Mouse (Mus musculus): ENCODE results near the gene Gdpd5. TPM values are rescaled to one million over a fixed set of nuclear protein-coding genes. Genes with fewer than 3 reads are reported as not detected.

Gdpd5 gene
- polyA plus RNA-seq, 1 experiment from 2014 or later: 11.2 TPM

- H3K4me2 ChIP-seq: no peak overlapping the region
- H3K4me1 ChIP-seq (replicated peaks): peaks cover 18% of the 10 kb centered on the region
- H3K36me3 ChIP-seq: peaks cover 88% of the 10 kb centered on the region
- WGBS: 87% methylated on average over 2 of the region's 2 CpGs
- H3K27me3 ChIP-seq: no peaks in the 10 kb centered on the region
- no peak overlapping the region for H3K4me3 ChIP-seq (replicated peaks)
- H3K9me3 ChIP-seq: no peaks in the 10 kb centered on the region
- no peak overlapping the region for H3K9ac ChIP-seq (replicated peaks)
- H3K27ac ChIP-seq: no peak overlapping the region
- ATAC-seq (ENCODE audit: insufficient number of reproducible peaks, insufficient read depth, low FRiP score, low TSS enrichment, low read depth): no peak
Observed at GRCm38 (mm10) chr7:99475562-99475911, 94.3 kb downstream of the Gdpd5 start.

GRCm38 (mm10) chr7:99476558-99477114, 95.4 kb downstream of the Gdpd5 start:
- Histone ChIP-seq H3K27ac (no peak overlapping the region; the same call in 1 of the 2 replicates), H3K27me3 (no peaks in the 10 kb centered on the region), H3K9ac (replicated peaks) (no peak overlapping the region), H3K4me1 (replicated peaks) (peaks cover 29% of the 10 kb centered on the region), H3K4me3 (replicated peaks) (no peak overlapping the region), H3K36me3 (peaks cover 96% of the 10 kb centered on the region), H3K9me3 (no peaks in the 10 kb centered on the region), H3K4me2 (no peak overlapping the region)
- ATAC-seq (ENCODE audit: insufficient number of reproducible peaks, insufficient read depth, low FRiP score, low TSS enrichment, low read depth): no peak
- WGBS: 43% methylated on average over 3 of the region's 3 CpGs

GRCm38 (mm10) chr7:99477235-99477634, 96.0 kb downstream of the Gdpd5 start:
- Histone ChIP-seq H3K9ac (replicated peaks) (no peak overlapping the region), H3K4me2 (no peak overlapping the region), H3K4me3 (replicated peaks) (no peak overlapping the region), H3K27ac (no peak overlapping the region), H3K4me1 (replicated peaks) (peaks cover 35% of the 10 kb centered on the region), H3K9me3 (no peaks in the 10 kb centered on the region), H3K36me3 (peaks cover 96% of the 10 kb centered on the region), H3K27me3 (no peaks in the 10 kb centered on the region)
- no peak for ATAC-seq (ENCODE audit: insufficient number of reproducible peaks, insufficient read depth, low FRiP score, low TSS enrichment, low read depth)
- WGBS: 92% methylated on average over 5 of the region's 5 CpGs

GRCm38 (mm10) chr7:99482637-99483036, 101.4 kb downstream of the Gdpd5 start:
- Histone ChIP-seq H3K36me3 (peaks cover 49% of the 10 kb centered on the region), H3K9me3 (no peaks in the 10 kb centered on the region), H3K27me3 (no peaks in the 10 kb centered on the region), H3K9ac (replicated peaks) (peak overlapping the region; percentile 96), H3K4me2 (peak overlapping the region; percentile 93), H3K4me1 (replicated peaks) (peaks cover 38% of the 10 kb centered on the region), H3K4me3 (replicated peaks) (peak overlapping the region; percentile 88), H3K27ac (peak overlapping the region; percentile 90)
- WGBS: 6% methylated on average over 6 of the region's 6 CpGs
- ATAC-seq (ENCODE audit: insufficient number of reproducible peaks, insufficient read depth, low FRiP score, low TSS enrichment, low read depth): no peak

GRCm38 (mm10) chr7:99483271-99483923, 102.2 kb downstream of the Gdpd5 start, which contains the start of gene Rps3:
Rps3 (minus strand) TSS chr7:99483738.
- H3K36me3 ChIP-seq: peaks cover 41% of the 10 kb centered on the region
- H3K27ac ChIP-seq: peak within 1 kb of the TSS; percentile 90
- no peaks in the 10 kb centered on the region for H3K27me3 ChIP-seq
- peaks cover 38% of the 10 kb centered on the region for H3K4me1 ChIP-seq (replicated peaks)
- WGBS: under 1% methylated on average over 45 of the region's 45 CpGs
- H3K4me3 ChIP-seq (replicated peaks): peak within 1 kb of the TSS; percentile 88
- peak within 1 kb of the TSS; percentile 96 for H3K9ac ChIP-seq (replicated peaks)
- no peaks in the 10 kb centered on the region for H3K9me3 ChIP-seq
- ATAC-seq (ENCODE audit: insufficient number of reproducible peaks, insufficient read depth, low FRiP score, low TSS enrichment, low read depth): peak; percentile 96
- H3K4me2 ChIP-seq: peak within 1 kb of the TSS; percentile 93

GRCm38 (mm10) chr7:99483924-99484319, 102.7 kb downstream of the Gdpd5 start:
- peak overlapping the region; percentile 88 for H3K4me3 ChIP-seq (replicated peaks)
- H3K27me3 ChIP-seq: no peaks in the 10 kb centered on the region
- H3K4me1 ChIP-seq (replicated peaks): peaks cover 36% of the 10 kb centered on the region
- WGBS: 41% methylated on average over 8 of the region's 8 CpGs
- 0 out of 2 replicates have a peak, but pooled peaks have one; percentile 4 for ATAC-seq (ENCODE audit: insufficient number of reproducible peaks, insufficient read depth, low FRiP score, low TSS enrichment, low read depth)
- H3K9me3 ChIP-seq: no peaks in the 10 kb centered on the region
- H3K9ac ChIP-seq (replicated peaks): no peak overlapping the region
- H3K27ac ChIP-seq: no peak overlapping the region
- H3K36me3 ChIP-seq: peaks cover 36% of the 10 kb centered on the region
- peak overlapping the region; percentile 93 for H3K4me2 ChIP-seq

- Histone ChIP-seq H3K4me1 (replicated peaks) (peaks cover 29% of the 10 kb centered on the region), H3K4me3 (replicated peaks) (no peak overlapping the region), H3K9ac (replicated peaks) (no peak overlapping the region), H3K9me3 (no peaks in the 10 kb centered on the region), H3K4me2 (no peak overlapping the region), H3K27me3 (no peaks in the 10 kb centered on the region), H3K36me3 (peaks cover 28% of the 10 kb centered on the region), H3K27ac (no peak overlapping the region)
- no peak for ATAC-seq (ENCODE audit: insufficient number of reproducible peaks, insufficient read depth, low FRiP score, low TSS enrichment, low read depth)
- 97% methylated on average over 1 of the region's 1 CpGs for WGBS
Observed at GRCm38 (mm10) chr7:99484679-99485078, 103.5 kb downstream of the Gdpd5 start.

- H3K9me3 ChIP-seq: peaks cover 6% of the 10 kb centered on the region; the same call in 1 of the 2 replicates
- H3K4me1 ChIP-seq (replicated peaks): no peaks in the 10 kb centered on the region
- no peak overlapping the region for H3K4me3 ChIP-seq (replicated peaks)
- no peak for ATAC-seq (ENCODE audit: insufficient number of reproducible peaks, insufficient read depth, low FRiP score, low TSS enrichment, low read depth)
- H3K36me3 ChIP-seq: no peaks in the 10 kb centered on the region
- 77% methylated on average over 5 of the region's 5 CpGs for WGBS
- H3K27me3 ChIP-seq: no peaks in the 10 kb centered on the region
- no peak overlapping the region for H3K27ac ChIP-seq
- no peak overlapping the region for H3K9ac ChIP-seq (replicated peaks)
- H3K4me2 ChIP-seq: no peak overlapping the region
Observed at GRCm38 (mm10) chr7:99489708-99490107, 108.5 kb downstream of the Gdpd5 start.

- ATAC-seq (ENCODE audit: insufficient number of reproducible peaks, insufficient read depth, low FRiP score, low TSS enrichment, low read depth): no peak
- H3K9ac ChIP-seq (replicated peaks): no peak overlapping the region
- H3K27ac ChIP-seq: no peak overlapping the region
- WGBS: 68% methylated on average over 1 of the region's 1 CpGs
- no peak overlapping the region for H3K4me2 ChIP-seq
- H3K36me3 ChIP-seq: no peaks in the 10 kb centered on the region
- H3K4me3 ChIP-seq (replicated peaks): no peak overlapping the region
- 0 out of 2 replicates have a peak, but pooled peaks cover 2% of the 10 kb centered on the region for H3K4me1 ChIP-seq (replicated peaks)
- no peaks in the 10 kb centered on the region for H3K27me3 ChIP-seq
- no peaks in the 10 kb centered on the region for H3K9me3 ChIP-seq
Observed at GRCm38 (mm10) chr7:99499128-99499527, 117.9 kb downstream of the Gdpd5 start.

- Histone ChIP-seq H3K9ac (replicated peaks) (no peak overlapping the region), H3K36me3 (no peaks in the 10 kb centered on the region), H3K27me3 (no peaks in the 10 kb centered on the region), H3K27ac (no peak overlapping the region), H3K4me1 (replicated peaks) (0 out of 2 replicates have a peak, but pooled peaks cover 2% of the 10 kb centered on the region), H3K9me3 (no peaks in the 10 kb centered on the region), H3K4me2 (no peak overlapping the region), H3K4me3 (replicated peaks) (no peak overlapping the region)
- WGBS: 3% methylated on average over 8 of the region's 8 CpGs
- peak; percentile 68 for ATAC-seq (ENCODE audit: insufficient number of reproducible peaks, insufficient read depth, low FRiP score, low TSS enrichment, low read depth)
Observed at GRCm38 (mm10) chr7:99500201-99500600, 119.0 kb downstream of the Gdpd5 start.

GRCm38 (mm10) chr7:99500655-99501054, 119.4 kb downstream of the Gdpd5 start:
- Histone ChIP-seq H3K4me1 (replicated peaks) (0 out of 2 replicates have a peak, but pooled peaks cover 2% of the 10 kb centered on the region), H3K9ac (replicated peaks) (no peak overlapping the region), H3K4me2 (no peak overlapping the region), H3K36me3 (no peaks in the 10 kb centered on the region), H3K4me3 (replicated peaks) (no peak overlapping the region), H3K9me3 (no peaks in the 10 kb centered on the region), H3K27me3 (no peaks in the 10 kb centered on the region), H3K27ac (no peak overlapping the region)
- WGBS: 26% methylated on average over 5 of the region's 5 CpGs
- no peak for ATAC-seq (ENCODE audit: insufficient number of reproducible peaks, insufficient read depth, low FRiP score, low TSS enrichment, low read depth)
